Mouse (Mus musculus) lung, adult 2 months (tissue): Measurements from ENCODE around the gene Gas6. TPM values are rescaled to one million over a fixed set of nuclear protein-coding genes. Genes with fewer than 3 reads are reported as not detected.

Experiments
- DNase-seq: peaks from one replicate; pipeline ENCODE4 v3.0.0; 2022
- H3K4me1 ChIP-seq: fragments of 200-500 bp; 2 replicates; pipeline ENCODE4 v1.6.1; 2011; ENCODE audit warnings: low read length; ENCODE audit not compliant: control insufficient read depth, insufficient read depth
- H3K4me3 ChIP-seq: fragments of 200-500 bp; replicated peaks from 2 replicates; pipeline ENCODE3; 2011; ENCODE audit warnings: low read depth, mild to moderate bottlenecking, control low read depth, low read length; ENCODE audit errors: extremely low read depth
- CTCF ChIP-seq: fragments of 200-500 bp; IDR thresholded peaks from 2 replicates; pipeline ENCODE4 v1.5.1; 2011; ENCODE audit warnings: mild to moderate bottlenecking, low read length, control low read depth; ENCODE audit not compliant: insufficient read depth
- POLR2A ChIP-seq: fragments of 200-500 bp; IDR thresholded peaks from 2 replicates; pipeline ENCODE4 v1.6.1; 2011; ENCODE audit warnings: low read depth, mild to moderate bottlenecking, control low read depth, low read length, borderline replicate concordance; ENCODE audit errors: extremely low read depth
- WGBS: fragments of 180-500 bp; shearing (Covaris S2); methylation state at CpG from one replicate; pipeline ENCODE4 v1.1.7; 2018; 5-methylcytosine and 5-hydroxymethylcytosine counted together
- polyA plus RNA-seq: library from polyadenylated mRNA; depleted of rRNA; stranded (reverse); fragments of >200 nt; gene quantifications from 2 replicates; pipeline ENCODE4 v1.2.3, GENCODE M21; 2012

Gas6 gene
- polyA plus RNA-seq, 1 experiment: 264 TPM

DNA sequence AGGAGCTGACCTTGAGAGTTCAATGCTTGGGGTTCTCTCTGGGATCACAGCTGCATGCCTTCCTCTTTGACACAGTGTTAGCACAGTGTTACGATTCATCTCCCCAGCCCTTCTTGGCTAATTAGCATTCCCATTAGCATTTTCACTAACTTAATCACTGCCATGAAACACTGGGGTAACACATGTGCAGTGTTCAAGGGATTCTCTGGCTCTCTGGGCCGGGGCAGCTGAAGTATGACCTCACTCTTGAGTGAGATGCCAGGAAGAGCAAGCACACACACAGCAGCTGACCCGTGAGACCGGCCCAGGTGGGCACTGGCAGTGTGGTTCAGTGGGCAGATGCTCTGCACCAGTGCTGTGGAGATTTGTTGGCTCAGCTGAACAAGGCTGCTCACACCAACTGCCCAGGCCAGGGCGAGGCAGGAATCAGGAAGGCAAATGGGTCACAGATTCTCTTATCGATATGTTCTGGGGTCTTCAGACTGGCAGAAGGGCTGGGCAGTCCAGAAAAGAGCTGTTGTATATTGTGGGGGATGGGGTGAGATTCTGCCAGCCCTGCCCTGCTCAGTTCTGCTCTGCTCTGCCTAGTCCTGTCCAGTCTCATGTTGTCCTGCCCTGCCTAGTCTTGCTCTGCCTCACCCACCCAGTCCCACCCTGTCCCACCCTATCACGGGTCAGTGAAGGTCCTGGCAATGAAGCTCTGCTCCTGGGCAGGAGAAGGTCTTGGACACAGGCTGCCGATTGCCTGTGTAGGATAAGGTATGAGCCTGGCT is 39.8 kb downstream of the Gas6 start:
- DNase-seq: no peak
- 68% methylated on average over 8 of the region's 8 CpGs for WGBS
- no peak overlapping the region for H3K4me3 ChIP-seq
- TF ChIP-seq POLR2A: no peak
- no peak for TF ChIP-seq CTCF
- H3K4me1 ChIP-seq: no peaks in the 10 kb centered on the region

DNA sequence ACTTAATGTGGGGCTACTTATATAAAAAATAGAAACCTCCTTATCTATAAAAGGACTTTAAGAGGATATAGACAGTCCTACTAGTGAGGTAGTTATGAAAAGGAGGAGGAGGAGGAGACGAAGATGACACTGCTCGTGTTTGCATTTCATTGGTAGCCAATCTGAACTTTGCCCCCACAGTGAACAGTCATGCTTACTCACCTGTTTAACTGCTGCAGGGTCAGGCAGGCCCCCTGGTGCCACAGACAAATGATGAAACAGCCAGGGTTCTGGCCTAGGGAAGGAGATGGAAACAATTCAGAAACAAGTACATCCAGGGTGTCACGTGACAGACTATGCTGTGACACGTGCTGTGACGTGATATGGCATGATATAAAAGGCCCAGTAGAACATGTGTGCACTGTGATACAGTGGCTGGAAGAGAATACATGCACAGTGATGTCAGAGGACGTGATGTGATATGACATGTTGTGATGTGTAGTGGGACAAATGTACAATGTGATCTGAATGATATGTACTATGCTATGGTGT is 42.5 kb downstream of the Gas6 start:
- Histone ChIP-seq H3K4me1 (no peaks in the 10 kb centered on the region), H3K4me3 (no peak overlapping the region)
- 62% methylated on average over 6 of the region's 6 CpGs for WGBS
- TF ChIP-seq CTCF (no peak), POLR2A (no peak)
- DNase-seq: no peak

DNA sequence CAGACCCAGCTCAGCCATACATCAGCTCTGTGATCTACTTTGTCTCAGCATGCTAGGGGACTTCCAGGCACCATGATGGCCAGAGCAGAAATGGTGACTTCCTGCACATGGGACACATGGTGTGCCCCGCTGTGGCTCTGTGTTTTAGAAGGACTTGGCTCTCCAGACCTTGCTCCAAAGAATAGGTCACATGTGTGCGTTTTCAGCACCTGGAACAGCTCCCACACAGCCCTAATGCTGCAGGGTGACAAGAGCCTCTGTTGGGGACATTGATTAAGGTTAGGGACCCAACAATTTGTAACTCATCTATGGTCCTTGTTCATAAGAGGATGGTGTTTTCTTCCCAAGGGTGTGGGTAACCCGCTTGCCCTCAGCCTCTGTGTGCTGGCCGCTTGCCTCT is 46.1 kb downstream of the Gas6 start:
- WGBS: 49% methylated on average over 4 of the region's 4 CpGs
- H3K4me3 ChIP-seq: no peak overlapping the region
- DNase-seq: no peak
- TF ChIP-seq CTCF (no peak), POLR2A (no peak)
- no peaks in the 10 kb centered on the region for H3K4me1 ChIP-seq

DNA sequence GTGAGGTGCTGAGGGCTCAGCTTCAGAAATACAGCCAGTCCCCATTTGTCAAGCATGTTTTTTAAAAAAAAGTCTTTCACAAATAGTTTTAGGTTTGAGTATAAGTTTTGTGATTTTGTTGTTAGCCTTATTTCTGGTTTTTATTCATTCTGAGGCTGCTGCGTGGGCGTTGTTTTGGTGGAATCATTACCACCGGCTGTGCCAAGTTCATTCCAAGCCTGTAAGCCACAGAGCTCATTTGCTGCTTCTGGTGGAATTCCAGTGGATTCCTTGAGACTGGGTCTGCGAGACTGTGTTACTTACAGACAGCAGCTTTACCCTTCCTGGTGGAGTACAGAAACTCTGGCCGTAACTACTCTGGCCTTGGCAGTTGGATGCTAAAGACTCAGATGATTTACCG is 47.8 kb downstream of the Gas6 start:
- 80% methylated on average over 6 of the region's 6 CpGs for WGBS
- H3K4me3 ChIP-seq: no peak overlapping the region
- DNase-seq: no peak
- no peaks in the 10 kb centered on the region for H3K4me1 ChIP-seq
- TF ChIP-seq CTCF: no peak
- no peak for TF ChIP-seq POLR2A

- TF ChIP-seq CTCF: no peak
- 82% methylated on average over 2 of the region's 2 CpGs for WGBS
Observed at GRCm38 (mm10) chr8:13442152-13442551, 52.1 kb downstream of the Gas6 start.

DNA sequence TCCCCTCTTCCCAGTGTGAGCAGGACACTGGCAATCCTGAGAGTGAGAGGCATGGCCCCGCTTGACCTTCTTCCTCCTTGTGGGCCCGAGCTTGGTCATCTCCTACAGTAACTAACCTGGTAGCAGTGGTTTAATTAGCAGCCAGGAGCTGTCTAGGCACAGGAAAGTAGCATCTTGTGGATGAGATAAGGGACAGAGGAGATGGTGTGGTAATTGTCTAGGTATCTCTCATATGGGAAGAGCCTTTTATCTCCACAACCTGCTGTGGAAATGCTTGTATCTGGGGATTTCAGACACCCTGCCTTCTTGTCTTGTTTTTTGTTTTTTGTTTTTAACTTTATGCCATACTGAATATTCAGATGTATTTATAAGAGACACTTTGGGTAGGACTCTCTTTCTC is 56.8 kb downstream of the Gas6 start:
- no peak for DNase-seq
- H3K4me1 ChIP-seq: no peaks in the 10 kb centered on the region
- H3K4me3 ChIP-seq: no peak overlapping the region
- 84% methylated on average over 2 of the region's 2 CpGs for WGBS
- TF ChIP-seq CTCF (no peak), POLR2A (no peak)

More at GRCm38 (mm10) chr8:13442152-13442551, 52.1 kb downstream of the Gas6 start:
- DNase-seq: no peak
- Histone ChIP-seq H3K4me1 (no peaks in the 10 kb centered on the region), H3K4me3 (no peak overlapping the region)

DNA sequence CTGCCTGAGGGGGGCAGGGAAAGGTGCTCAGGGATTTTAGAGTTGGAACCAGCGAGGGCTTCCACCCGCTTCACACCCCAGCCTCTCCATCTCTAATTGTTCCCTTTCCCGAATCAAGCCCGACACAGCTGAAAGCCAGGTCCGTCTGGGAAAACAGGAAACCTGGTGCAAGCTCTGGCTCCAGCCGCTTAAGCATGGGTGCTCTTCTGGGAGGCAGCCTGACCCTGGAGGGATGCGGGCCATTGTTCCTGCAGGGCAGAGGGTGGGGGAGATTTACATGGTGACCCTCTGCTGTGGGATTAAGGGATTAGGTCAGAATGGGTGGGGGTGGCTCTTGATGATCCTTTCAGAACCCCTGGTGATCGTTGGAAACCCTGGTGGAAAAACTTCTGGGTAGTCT is 58.2 kb downstream of the Gas6 start:
- TF ChIP-seq CTCF (no peak), POLR2A (no peak)
- no peak overlapping the region for H3K4me3 ChIP-seq
- WGBS: 9% methylated on average over 8 of the region's 8 CpGs
- DNase-seq: no peak
- no peaks in the 10 kb centered on the region for H3K4me1 ChIP-seq

DNA sequence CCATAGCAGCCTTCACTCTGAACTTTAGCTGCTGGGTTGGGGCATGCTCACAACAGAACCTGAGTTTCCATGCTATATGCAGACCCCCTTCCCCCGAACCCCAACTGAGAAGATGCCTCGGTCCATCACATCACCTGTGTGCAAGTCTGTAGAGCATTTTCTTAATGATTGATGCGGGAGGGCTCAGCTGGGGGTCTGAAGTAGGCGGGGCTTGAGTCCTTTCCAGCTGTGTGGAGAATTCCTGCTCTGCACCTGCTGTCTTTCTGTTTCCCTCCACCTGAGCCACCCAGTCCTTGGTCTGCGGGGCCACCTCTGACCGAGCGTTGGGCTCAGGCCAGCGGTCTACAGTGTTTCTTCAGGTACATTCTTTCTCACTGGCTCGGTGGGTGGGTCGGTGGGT is 59.4 kb downstream of the Gas6 start, which contains the start of gene Tmem255b:
Gene Tmem255b, plus strand, starts transcription at position 301 of the 400 bp plus-strand sequence.
- 37% methylated on average over 10 of the region's 10 CpGs for WGBS
- no peak for TF ChIP-seq POLR2A
- H3K4me3 ChIP-seq: no peak within 1 kb of the TSS
- peaks cover 2% of the 10 kb centered on the region; the same call in 1 of the 2 replicates for H3K4me1 ChIP-seq
- no peak for DNase-seq

DNA sequence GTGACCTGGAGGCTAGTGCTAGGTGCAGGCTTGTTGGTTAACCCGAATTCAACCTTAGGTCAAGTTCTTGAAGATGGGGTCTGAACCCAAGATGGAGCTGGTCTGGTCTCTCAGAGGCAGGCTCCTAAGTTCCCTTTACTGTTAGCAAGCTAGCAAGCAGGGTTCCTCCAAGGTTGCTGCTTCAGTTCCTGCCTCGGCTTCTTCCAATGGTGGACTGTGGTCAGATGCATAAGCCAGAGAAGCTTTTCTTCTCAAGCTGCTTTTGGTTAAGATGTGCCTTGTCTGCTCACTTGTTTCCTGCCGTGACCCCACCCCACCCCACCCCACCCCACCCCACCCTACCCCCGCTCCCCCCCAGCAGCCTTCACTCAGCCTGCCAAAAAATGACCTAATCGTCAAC is 61.2 kb downstream of the Gas6 start:
- DNase-seq: no peak
- 45% methylated on average over 5 of the region's 5 CpGs for WGBS
- TF ChIP-seq POLR2A: no peak
- no peak for TF ChIP-seq CTCF
- Histone ChIP-seq H3K4me1 (peaks cover 2% of the 10 kb centered on the region; the same call in 1 of the 2 replicates), H3K4me3 (no peak overlapping the region)

DNA sequence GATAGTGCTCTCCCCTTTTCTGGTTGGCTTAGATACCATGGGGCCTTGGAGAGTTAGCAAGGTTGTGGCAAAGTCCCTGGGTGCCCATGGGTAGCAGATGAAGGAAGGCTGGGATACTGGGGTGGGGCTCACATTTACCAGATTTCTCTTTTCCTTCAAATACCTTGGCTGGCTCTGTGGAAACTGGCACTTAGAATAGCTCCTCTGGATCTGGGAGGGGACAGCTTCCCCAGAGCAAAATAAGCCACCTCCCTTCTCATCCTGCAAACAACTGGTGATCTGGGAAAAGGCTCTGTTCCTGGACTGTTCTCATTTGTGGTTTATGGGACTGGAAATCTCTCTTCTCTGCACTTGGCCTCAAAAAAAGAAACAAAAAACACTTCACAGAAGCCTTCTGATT is 63.4 kb downstream of the Gas6 start:
- no peak for TF ChIP-seq POLR2A
- TF ChIP-seq CTCF: no peak
- Histone ChIP-seq H3K4me3 (no peak overlapping the region), H3K4me1 (peaks cover 2% of the 10 kb centered on the region; the same call in 1 of the 2 replicates)
- no peak for DNase-seq

DNA sequence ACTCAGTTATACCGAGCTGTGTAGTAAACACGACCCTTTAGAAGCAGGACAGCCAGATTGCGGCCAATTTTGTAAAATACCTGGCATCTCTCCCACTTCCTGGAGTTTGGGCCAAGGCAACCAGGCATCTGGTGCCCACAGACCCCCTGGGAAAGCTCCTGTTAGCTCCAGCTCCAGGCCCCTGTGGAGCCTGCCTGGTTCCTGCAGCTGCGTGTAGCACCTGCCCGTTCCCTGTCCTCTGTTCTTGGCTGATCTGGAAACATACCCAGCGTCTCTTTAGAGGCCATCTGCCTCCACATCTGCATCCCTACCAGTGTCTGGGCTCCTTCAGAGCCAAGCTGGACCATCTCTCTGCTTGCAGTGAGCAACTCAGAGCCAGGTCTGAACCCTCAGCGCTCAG is 63.9 kb downstream of the Gas6 start:
- no peak overlapping the region for H3K4me3 ChIP-seq
- DNase-seq: no peak
- H3K4me1 ChIP-seq: peaks cover 2% of the 10 kb centered on the region; the same call in 1 of the 2 replicates
- no peak for TF ChIP-seq POLR2A
- no peak for TF ChIP-seq CTCF
- WGBS: 55% methylated on average over 7 of the region's 7 CpGs
